Mouse (Mus musculus): Measurements from ENCODE around the gene Il13.

DNA sequence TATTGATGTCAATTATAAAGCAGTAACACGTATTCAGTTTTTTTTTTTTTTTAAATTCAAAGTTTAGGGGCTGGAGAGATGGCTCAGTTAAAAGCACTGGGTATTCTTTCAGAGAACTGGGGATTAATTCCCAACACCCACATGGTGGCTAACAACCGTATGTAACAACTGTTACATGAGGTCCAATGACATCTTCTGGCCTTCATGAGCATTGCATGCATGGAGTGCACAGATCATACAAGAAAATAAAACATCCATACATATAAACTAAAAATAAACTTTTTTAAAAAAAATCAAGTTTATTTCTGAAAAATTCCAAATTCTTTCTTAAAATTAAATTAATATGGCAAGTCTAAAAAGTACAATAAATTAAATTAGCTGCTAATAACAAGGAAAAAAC, 47.2 kb upstream of the Il13 start:
- TF ChIP-seq CTCF (IDR thresholded peaks at IDR 0.05; ENCODE audit: control insufficient read depth, insufficient read depth, low read length) (no peak), POLR2A (IDR thresholded peaks at IDR 0.05; ENCODE audit: borderline replicate concordance, control insufficient read depth, low read depth, low read length) (no peak)
